Mouse (Mus musculus): ENCODE data around the gene Pate2. TPM values are rescaled to one million over a fixed set of nuclear protein-coding genes. Genes with fewer than 3 reads are reported as not detected.
A peak's percentile ranks its signal among the peaks of the same experiment; 100 is the strongest.

Pate2 gene
- polyA plus RNA-seq, 1 experiment from 2014 or later = 0.36 TPM

GRCm38 (mm10) chr9:35546745-35547144 lies 23.3 kb upstream of the Pate2 start:
- TF ChIP-seq CTCF (IDR thresholded peaks at IDR 0.05; ENCODE audit: low read depth) = no peak
- DNase-seq (ENCODE audit: low spot score) (no peak), ATAC-seq (replicated peaks; ENCODE audit: low FRiP score, low read depth) (no peak)
- no peak overlapping the region for H3K4me3 ChIP-seq (replicated peaks; ENCODE audit: low read depth, low read length)
- H3K27me3 ChIP-seq (ENCODE audit: insufficient read depth, low read length) = no peaks in the 10 kb centered on the region
- no peak overlapping the region for H3K4me2 ChIP-seq (ENCODE audit: low read length)
- no peak overlapping the region for H3K27ac ChIP-seq
- WGBS = 65% methylated on average over 9 of the region's 9 CpGs
- H3K36me3 ChIP-seq (ENCODE audit: insufficient read depth, low read length) = no peaks in the 10 kb centered on the region
- H3K4me1 ChIP-seq (replicated peaks; ENCODE audit: insufficient read depth, low read length) = no peaks in the 10 kb centered on the region
- no peaks in the 10 kb centered on the region for H3K9me3 ChIP-seq (replicated peaks; ENCODE audit: low read length)
- no peak overlapping the region for H3K9ac ChIP-seq (ENCODE audit: low read depth, low read length)

- no peak for ATAC-seq (replicated peaks; ENCODE audit: low FRiP score, low read depth)
- Histone ChIP-seq H3K27ac (no peak overlapping the region), H3K4me1 (replicated peaks; ENCODE audit: insufficient read depth, low read length) (no peaks in the 10 kb centered on the region), H3K9me3 (replicated peaks; ENCODE audit: low read length) (no peaks in the 10 kb centered on the region), H3K9ac (ENCODE audit: low read depth, low read length) (no peak overlapping the region), H3K36me3 (ENCODE audit: insufficient read depth, low read length) (no peaks in the 10 kb centered on the region), H3K4me2 (ENCODE audit: low read length) (no peak overlapping the region), H3K4me3 (replicated peaks; ENCODE audit: low read depth, low read length) (no peak overlapping the region), H3K27me3 (ENCODE audit: insufficient read depth, low read length) (no peaks in the 10 kb centered on the region)
- WGBS = 71% methylated on average over 9 of the region's 9 CpGs
- DNase-seq (ENCODE audit: low spot score) = no peak
- TF ChIP-seq CTCF (IDR thresholded peaks at IDR 0.05; ENCODE audit: low read depth) = no peak
Observed at GRCm38 (mm10) chr9:35548455-35548854, 21.6 kb upstream of the Pate2 start.

- Histone ChIP-seq H3K4me2 (ENCODE audit: low read length) (no peak overlapping the region), H3K9me3 (replicated peaks; ENCODE audit: low read length) (no peaks in the 10 kb centered on the region), H3K9ac (ENCODE audit: low read depth, low read length) (no peak overlapping the region), H3K27ac (no peak overlapping the region), H3K36me3 (ENCODE audit: insufficient read depth, low read length) (peaks cover 2% of the 10 kb centered on the region; the same call in 1 of the 2 replicates), H3K4me1 (replicated peaks; ENCODE audit: insufficient read depth, low read length) (peaks cover 12% of the 10 kb centered on the region), H3K27me3 (ENCODE audit: insufficient read depth, low read length) (0 out of 2 replicates have a peak, but pooled peaks cover 5% of the 10 kb centered on the region), H3K4me3 (replicated peaks; ENCODE audit: low read depth, low read length) (no peak overlapping the region)
- DNase-seq (ENCODE audit: low spot score) (no peak), ATAC-seq (replicated peaks; ENCODE audit: low FRiP score, low read depth) (no peak)
- no peak for TF ChIP-seq CTCF (IDR thresholded peaks at IDR 0.05; ENCODE audit: low read depth)
- 71% methylated on average over 12 of the region's 12 CpGs for WGBS
Observed at GRCm38 (mm10) chr9:35556494-35557102, 13.5 kb upstream of the Pate2 start.

- Histone ChIP-seq H3K4me3 (replicated peaks; ENCODE audit: low read depth, low read length) (peak within 1 kb of the TSS; percentile 60), H3K9ac (ENCODE audit: low read depth, low read length) (peak within 1 kb of the TSS; percentile 51), H3K9me3 (replicated peaks; ENCODE audit: low read length) (no peaks in the 10 kb centered on the region), H3K4me2 (ENCODE audit: low read length) (peak within 1 kb of the TSS; percentile 87), H3K27ac (peak within 1 kb of the TSS; percentile 25; the same call in 1 of the 2 replicates), H3K27me3 (ENCODE audit: insufficient read depth, low read length) (0 out of 2 replicates have a peak, but pooled peaks cover 5% of the 10 kb centered on the region), H3K4me1 (replicated peaks; ENCODE audit: insufficient read depth, low read length) (peaks cover 12% of the 10 kb centered on the region), H3K36me3 (ENCODE audit: insufficient read depth, low read length) (peaks cover 6% of the 10 kb centered on the region; the same call in 1 of the 2 replicates)
- WGBS = 1% methylated on average over 49 of the region's 59 CpGs
- ATAC-seq (replicated peaks; ENCODE audit: low FRiP score, low read depth) (peak; percentile 63), DNase-seq (ENCODE audit: low spot score) (no peak)
- no peak for TF ChIP-seq CTCF (IDR thresholded peaks at IDR 0.05; ENCODE audit: low read depth)
Observed at GRCm38 (mm10) chr9:35558257-35559008, 11.7 kb upstream of the Pate2 start, which contains the start of the genes Ddx25 and Pus3. Gene Ddx25, minus strand, starts transcription at chr9:35558528. Gene Pus3, plus strand, starts transcription at chr9:35558595.

GRCm38 (mm10) chr9:35559009-35559890 lies 10.8 kb upstream of the Pate2 start:
- WGBS = 1% methylated on average over 31 of the region's 31 CpGs
- peak overlapping the region; percentile 87 for H3K4me2 ChIP-seq (ENCODE audit: low read length)
- no peak for TF ChIP-seq CTCF (IDR thresholded peaks at IDR 0.05; ENCODE audit: low read depth)
- 0 out of 2 replicates have a peak, but pooled peaks cover 5% of the 10 kb centered on the region for H3K27me3 ChIP-seq (ENCODE audit: insufficient read depth, low read length)
- H3K9me3 ChIP-seq (replicated peaks; ENCODE audit: low read length) = no peaks in the 10 kb centered on the region
- peak overlapping the region; percentile 25; the same call in 1 of the 2 replicates for H3K27ac ChIP-seq
- H3K4me3 ChIP-seq (replicated peaks; ENCODE audit: low read depth, low read length) = peak overlapping the region; percentile 60
- DNase-seq (ENCODE audit: low spot score) (peak; percentile 95), ATAC-seq (replicated peaks; ENCODE audit: low FRiP score, low read depth) (peak; percentile 86)
- H3K9ac ChIP-seq (ENCODE audit: low read depth, low read length) = peak overlapping the region; percentile 51
- H3K4me1 ChIP-seq (replicated peaks; ENCODE audit: insufficient read depth, low read length) = peaks cover 12% of the 10 kb centered on the region
- H3K36me3 ChIP-seq (ENCODE audit: insufficient read depth, low read length) = peaks cover 6% of the 10 kb centered on the region; the same call in 1 of the 2 replicates
